Mouse (Mus musculus) E14TG2a.4 (cell line): ENCODE data around the gene Tmem156.

ENCODE experiments used
- CTCF ChIP-seq: conservative IDR thresholded peaks from 2 replicates; pipeline ENCODE4 v1.5.1; 2014; ENCODE audit warnings: low read length
- NANOG ChIP-seq: IDR thresholded peaks from 2 replicates; pipeline ENCODE4 v1.6.1; 2014; ENCODE audit warnings: borderline replicate concordance, low read length, mixed read lengths
- POU5F1 ChIP-seq: IDR thresholded peaks from 2 replicates; pipeline ENCODE4 v1.6.1; 2014; ENCODE audit warnings: low read length, borderline replicate concordance

DNA sequence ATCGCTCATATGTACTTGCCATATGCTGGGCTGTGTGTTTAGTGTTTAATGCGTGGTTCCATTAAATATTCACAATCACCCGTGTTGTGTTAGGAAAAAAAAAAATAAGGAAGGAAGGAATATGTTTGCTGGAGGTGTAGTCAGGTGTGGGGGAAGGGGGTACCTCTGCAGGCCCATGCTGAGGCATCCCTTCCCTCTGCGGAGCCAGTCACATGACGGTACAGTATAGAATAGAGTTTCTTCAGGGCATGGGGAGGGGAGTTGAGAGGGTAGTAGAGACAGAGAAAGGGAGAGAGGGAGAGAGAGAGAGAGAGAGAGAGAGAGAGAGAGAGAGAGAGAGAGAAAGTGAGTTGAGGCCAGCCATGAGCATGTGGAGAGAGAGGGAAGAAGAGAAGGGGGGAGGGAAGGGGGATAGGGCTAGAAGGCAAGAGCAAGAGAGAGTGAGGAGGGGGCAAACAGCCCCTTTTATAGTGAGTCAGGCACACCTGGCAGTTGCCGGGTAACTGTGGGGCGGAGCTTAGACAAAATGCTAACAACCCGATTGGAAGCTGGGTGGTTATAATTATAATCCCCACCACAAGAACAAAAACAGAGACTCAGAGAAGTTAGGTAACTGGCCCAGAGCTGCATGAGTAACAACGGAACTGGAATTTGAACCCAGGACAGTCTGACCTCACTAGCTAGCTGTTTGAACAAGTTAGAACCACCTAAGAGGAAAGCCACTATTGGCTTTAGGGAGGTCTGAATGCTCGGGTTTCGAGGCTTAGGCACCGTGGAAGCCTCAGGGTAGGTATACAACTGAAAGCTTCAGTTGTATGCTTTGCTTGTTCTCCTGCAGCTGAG lies 45.3 kb downstream of the Tmem156 start:
- TF ChIP-seq CTCF (no peak), NANOG (no peak), POU5F1 (no peak)
